Mouse (Mus musculus) skeletal muscle tissue, postnatal 0 days (tissue): ENCODE measurements around the gene Tctex1d1. TPM values are rescaled to one million over a fixed set of nuclear protein-coding genes. Genes with fewer than 3 reads are reported as not detected.

Source experiments
- polyA plus RNA-seq: library from polyadenylated mRNA; unstranded; fragments of >200 nt; fragmentation: Nextera tagmentation; extraction: Ambion mirVana; gene quantifications from 2 replicates; pipeline ENCODE4 v1.2.1, GENCODE M21; 2015

Gene Tctex1d1
- 0.48 and 0.53 TPM in 2 replicates for polyA plus RNA-seq

GRCm38 (mm10) chr4:102978440-102978839, at the start of gene Tctex1d1:
Gene Tctex1d1 (plus strand): TSS chr4:102978606.

GRCm38 (mm10) chr4:103026621-103027020, 48.2 kb downstream of the Tctex1d1 start, which contains the start of gene Insl5:
Gene Insl5 (minus strand): TSS chr4:103026842.

Other genes with a start within 250 kb of the Tctex1d1 start
- gene Sgip1, start 237.3 kb upstream of the Tctex1d1 start, polyA plus RNA-seq = 1.2 and 2.4 TPM in 2 replicates
- not detected in 2 replicates for gene Insl5, start 48.2 kb downstream of the Tctex1d1 start, polyA plus RNA-seq
- 24.7 and 27.1 TPM in 2 replicates for gene Mier1, start 135.8 kb downstream of the Tctex1d1 start, polyA plus RNA-seq
- gene Wdr78, start 135.9 kb downstream of the Tctex1d1 start, polyA plus RNA-seq = 0.35 and 0.38 TPM in 2 replicates
- gene Slc35d1, start 236.6 kb downstream of the Tctex1d1 start, polyA plus RNA-seq = 3.3 and 4.0 TPM in 2 replicates